9 mouse cellular contexts compared by ENCODE assay signal in the genomic region with DNA sequence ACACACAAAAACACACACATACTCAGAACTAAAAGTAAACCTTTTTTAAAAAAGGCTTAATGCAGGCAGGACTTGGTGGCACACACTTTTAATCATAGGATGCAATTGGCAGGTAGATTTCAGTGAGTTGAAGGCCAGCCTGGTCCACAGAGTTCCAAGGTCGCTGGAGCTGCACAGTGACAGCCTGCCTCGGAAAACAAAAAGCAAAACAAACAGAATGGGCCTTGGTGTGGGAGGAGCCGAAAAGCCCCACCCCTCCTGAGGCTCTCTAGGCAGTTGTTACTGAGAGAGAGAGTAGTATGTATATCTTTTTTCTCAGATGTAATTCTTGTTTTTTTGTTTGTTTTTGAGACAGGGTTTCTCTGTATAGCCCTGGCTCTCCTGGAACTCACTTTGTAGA. TPM values are rescaled to one million over a fixed set of nuclear protein-coding genes. Genes with fewer than 3 reads are reported as not detected.
DNase-seq lines count a peak whose midpoint lies in the region; ATAC-seq lines count a peak whose summit lies in the region.
"Had no signal": no experiment of that assay in that cellular context is flagged by ENCODE, and none has a peak within 500 bp of the region (broad histone marks: within the 10 kb centered on the region; RNA-seq: fewer than 3 reads in every experiment).

No protein-coding gene starts in this region.

- ATAC-seq in heart, embryonic 11.5 days (replicated peaks; ENCODE audit: insufficient number of reproducible peaks, low FRiP score, low TSS enrichment) = no peak
- ATAC-seq in lung, embryonic 16.5 days (ENCODE audit: low read depth) = peak; percentile 36; the same call in 1 of the 2 replicates

- DNase-seq in heart, adult 18-20 months = no peak
- peak; percentile 43 for DNase-seq in R1 (ENCODE audit: low read depth, low spot score)
- peak; percentile 54 for DNase-seq in kidney, adult 18-20 months
- no peak for DNase-seq in gastrocnemius, postnatal 25 days
- DNase-seq in left cerebral cortex, postnatal 4 days = no peak
- no peak for DNase-seq in Muller cell, postnatal 12 days (ENCODE audit: inconsistent ontology term)
- DNase-seq: cerebellum, adult 9-11 months had no signal

- 0 out of 2 replicates have a peak, but pooled peaks cover 3% of the 10 kb centered on the region for H3K4me1 ChIP-seq in heart, embryonic 11.5 days (ENCODE audit: control insufficient read depth, insufficient read depth, low read length)
- H3K4me1 ChIP-seq in lung, embryonic 16.5 days (replicated peaks; ENCODE audit: control insufficient read depth, insufficient read depth, low read length) = 0 out of 2 replicates have a peak, but pooled peaks cover 2% of the 10 kb centered on the region

- no peaks in the 10 kb centered on the region for H3K27me3 ChIP-seq in heart, embryonic 11.5 days (ENCODE audit: control insufficient read depth, insufficient read depth, low read length)
- no peaks in the 10 kb centered on the region for H3K27me3 ChIP-seq in lung, embryonic 16.5 days (ENCODE audit: control insufficient read depth, insufficient read depth, low read depth, low read length)

- 26% methylated on average over 3 of the region's 3 CpGs for WGBS in heart, embryonic 11.5 days (ENCODE audit: insufficient replicate concordance)
- WGBS in lung, embryonic 16.5 days = 15% methylated on average over 3 of the region's 3 CpGs

- no peak overlapping the region for H3K4me3 ChIP-seq in heart, embryonic 11.5 days (ENCODE audit: low read depth, low read length)
- no peak overlapping the region for H3K4me3 ChIP-seq in lung, embryonic 16.5 days (ENCODE audit: low read length)

- H3K36me3 ChIP-seq in heart, embryonic 11.5 days (ENCODE audit: control insufficient read depth, insufficient read depth, low read length) = peaks cover 27% of the 10 kb centered on the region
- H3K36me3 ChIP-seq in lung, embryonic 16.5 days (ENCODE audit: control insufficient read depth, insufficient read depth, low read length) = peaks cover 20% of the 10 kb centered on the region

- no peaks in the 10 kb centered on the region for H3K9me3 ChIP-seq in heart, embryonic 11.5 days (replicated peaks; ENCODE audit: control insufficient read depth, low read length)
- H3K9me3 ChIP-seq in lung, embryonic 16.5 days (ENCODE audit: control insufficient read depth, low read length) = no peaks in the 10 kb centered on the region

- peak overlapping the region; percentile 27 for H3K4me2 ChIP-seq in heart, embryonic 11.5 days
- H3K4me2 ChIP-seq in lung, embryonic 16.5 days (ENCODE audit: low read depth, low read length) = peak overlapping the region; percentile 23

- H3K9ac ChIP-seq in heart, embryonic 11.5 days (ENCODE audit: low read depth, low read length) = no peak overlapping the region
- no peak overlapping the region for H3K9ac ChIP-seq in lung, embryonic 16.5 days (ENCODE audit: low read length)

- intact Hi-C loops in left cerebral cortex, postnatal 4 days (cut with DNase I) = no loop called here

- H3K27ac ChIP-seq in heart, embryonic 11.5 days (ENCODE audit: low read depth, low read length) = no peak overlapping the region
- H3K27ac ChIP-seq in lung, embryonic 16.5 days (ENCODE audit: low read length) = no peak overlapping the region

RNA-seq across cellular contexts. Expression of a gene that starts 2.7 kb away (rescaled TPM):
- polyA plus RNA-seq in heart, embryonic 11.5 days (2014; fragmentation: Nextera tagmentation; extraction: Ambion mirVana) = 4.6 and 4.9 TPM in 2 replicates
- total RNA-seq in heart, adult 18-20 months (2021) = 10 to 100 TPM in 1 of 2 experiments, 1 to 10 TPM in 1; 7.9 to 13.1 TPM
- polyA plus RNA-seq in lung, embryonic 16.5 days (2015; fragmentation: Nextera tagmentation; extraction: Ambion mirVana) = 3.6 and 3.7 TPM in 2 replicates
- 10 to 100 TPM; 12.3 to 12.6 TPM for total RNA-seq in gastrocnemius, postnatal 25 days (2021)
- total RNA-seq in left cerebral cortex, postnatal 4 days (2021) = 1 to 10 TPM; 2.6 to 3.2 TPM

RNA-seq across cellular contexts. Expression of a gene that starts 4.7 kb away (rescaled TPM):
- not detected in 2 replicates for polyA plus RNA-seq in heart, embryonic 11.5 days (2014; fragmentation: Nextera tagmentation; extraction: Ambion mirVana)
- 10 to 100 TPM in 1 of 2 experiments, 1 to 10 TPM in 1; 8.7 to 12.3 TPM for total RNA-seq in heart, adult 18-20 months (2021)
- polyA plus RNA-seq in lung, embryonic 16.5 days (2015; fragmentation: Nextera tagmentation; extraction: Ambion mirVana) = not detected in 2 replicates
- 1 to 10 TPM; 4.3 to 10.0 TPM for total RNA-seq in gastrocnemius, postnatal 25 days (2021)
- not detected for total RNA-seq in left cerebral cortex, postnatal 4 days (2021)

RNA-seq across cellular contexts. Expression of a gene that starts 9.6 kb away (rescaled TPM):
- polyA plus RNA-seq in heart, embryonic 11.5 days (2014; fragmentation: Nextera tagmentation; extraction: Ambion mirVana) = 1.5 and 2.2 TPM in 2 replicates
- total RNA-seq in heart, adult 18-20 months (2021) = not detected
- 0.39 and 0.57 TPM in 2 replicates for polyA plus RNA-seq in lung, embryonic 16.5 days (2015; fragmentation: Nextera tagmentation; extraction: Ambion mirVana)
- not detected for total RNA-seq in gastrocnemius, postnatal 25 days (2021)
- total RNA-seq in left cerebral cortex, postnatal 4 days (2021) = under 1 TPM; 0.22 to 0.24 TPM

RNA-seq across cellular contexts. Expression of a gene that starts 18.9 kb away (rescaled TPM):
- polyA plus RNA-seq in heart, embryonic 11.5 days (2014; fragmentation: Nextera tagmentation; extraction: Ambion mirVana) = 165 and 186 TPM in 2 replicates
- total RNA-seq in heart, adult 18-20 months (2021) = 100 to 1,000 TPM; 129 to 143 TPM
- polyA plus RNA-seq in lung, embryonic 16.5 days (2015; fragmentation: Nextera tagmentation; extraction: Ambion mirVana) = 254 and 266 TPM in 2 replicates
- total RNA-seq in gastrocnemius, postnatal 25 days (2021) = 10 to 100 TPM; 60.8 to 73.2 TPM
- total RNA-seq in left cerebral cortex, postnatal 4 days (2021) = 100 to 1,000 TPM; 110 to 116 TPM

RNA-seq across cellular contexts. Expression of a gene that starts 24.6 kb away (rescaled TPM):
- polyA plus RNA-seq in heart, embryonic 11.5 days (2014; fragmentation: Nextera tagmentation; extraction: Ambion mirVana) = 91.3 and 146 TPM in 2 replicates
- 10 to 100 TPM; 23.4 to 24.1 TPM for total RNA-seq in heart, adult 18-20 months (2021)
- 135 and 136 TPM in 2 replicates for polyA plus RNA-seq in lung, embryonic 16.5 days (2015; fragmentation: Nextera tagmentation; extraction: Ambion mirVana)
- total RNA-seq in gastrocnemius, postnatal 25 days (2021) = 10 to 100 TPM; 15.6 to 16.9 TPM
- 100 to 1,000 TPM; 116 to 119 TPM for total RNA-seq in left cerebral cortex, postnatal 4 days (2021)

Comparison
In these comparisons a context has a peak if more than half of its experiments do, and no peak if none do; other contexts are left out.
1. DNase-seq: peak in R1 (single experiment) and kidney, adult 18-20 months (single experiment); none in heart, adult 18-20 months (0 of 2), gastrocnemius, postnatal 25 days (single experiment), left cerebral cortex, postnatal 4 days (single experiment) and Muller cell, postnatal 12 days (single experiment).